In genomic region chr2:128518142-128518541, GRCm38 (mm10) we compare ENCODE assay signal across 20 mouse cellular contexts.
DNase-seq lines count a peak whose midpoint lies in the region; ATAC-seq and TF ChIP-seq lines count a peak whose summit lies in the region.
"Had no signal": no experiment of that assay in that cellular context is flagged by ENCODE, and none has a peak within 500 bp of the region (broad histone marks: within the 10 kb centered on the region; RNA-seq: fewer than 3 reads in every experiment).

No protein-coding gene starts in this region.

- H3K36me3 ChIP-seq in CH12.LX (replicated peaks in 1 of 2; ENCODE audit: control insufficient read depth in 1 of 2, insufficient read depth in 1 of 2, low read length in 1 of 2) = no peaks in the 10 kb centered on the region
- no peaks in the 10 kb centered on the region for H3K36me3 ChIP-seq in hindbrain, embryonic 13.5 days
- no peaks in the 10 kb centered on the region for H3K36me3 ChIP-seq in hindbrain, embryonic 14.5 days (replicated peaks; ENCODE audit: control insufficient read depth, insufficient read depth)
- H3K36me3 ChIP-seq: G1E had no signal

- dilution Hi-C loops in CH12.LX (cut with MboI; ENCODE audit: extremely low pct_ligation_motif_present, extremely low pct_unique_long_range_greater_than_20kb, low sequenced_read_pairs) = no loop called here

- no peak for TF ChIP-seq CTCF in CH12.LX (conservative IDR thresholded peaks at IDR 0.05 in 1 of 2, IDR thresholded peaks at IDR 0.05 in 1 of 2; ENCODE audit: low read depth in 2 of 2, low read length in 2 of 2)

- in situ Hi-C loops in CH12.LX (cut with MboI; ENCODE audit: low pct_ligation_motif_present, low pct_unique_long_range_greater_than_20kb, low sequenced_read_pairs) = loop anchor here (5.0 kb wide), 1 partner anchor 71 kb away; no protein-coding TSS in a partner anchor

- no peaks in the 10 kb centered on the region for H3K79me2 ChIP-seq in CH12.LX (replicated peaks; ENCODE audit: control insufficient read depth, extremely low read depth, insufficient read depth, poor library complexity, severe bottlenecking)

- DNase-seq in A20 (ENCODE audit: low read depth, low spot score) = peak; percentile 31
- DNase-seq in CH12.LX (ENCODE audit: extremely low read depth) = peak; percentile 79
- DNase-seq in hindbrain, embryonic 14.5 days (ENCODE audit: low spot score) = no peak
- DNase-seq: adrenal gland, adult 2 months; adrenal gland, adult 8-10 months; adrenal gland, postnatal 10 days; adrenal gland, postnatal 14 days; adrenal gland, postnatal 25 days; adrenal gland, postnatal 36 days; B cell, adult 2 months; cerebellum, adult 11 months; cerebellum, adult 11-12 months; cerebellum, adult 18-20 months; cerebellum, adult 2 months; cerebellum, adult 8-10 months had no signal

- no peaks in the 10 kb centered on the region for H3K27me3 ChIP-seq in CH12.LX (replicated peaks)
- H3K27me3 ChIP-seq in hindbrain, embryonic 13.5 days = no peaks in the 10 kb centered on the region
- no peaks in the 10 kb centered on the region for H3K27me3 ChIP-seq in hindbrain, embryonic 14.5 days (ENCODE audit: control insufficient read depth, insufficient read depth, low read length)
- H3K27me3 ChIP-seq: Patski had no signal

- H3K9ac ChIP-seq in CH12.LX (ENCODE audit: insufficient read depth, low read depth) = no peak overlapping the region
- no peak overlapping the region for H3K9ac ChIP-seq in hindbrain, embryonic 13.5 days
- no peak overlapping the region for H3K9ac ChIP-seq in hindbrain, embryonic 14.5 days

- H3K4me3 ChIP-seq in CH12.LX (replicated peaks in 1 of 3; ENCODE audit: low read depth in 2 of 3, low read length in 2 of 3, poor library complexity in 1 of 3) = no peak overlapping the region
- H3K4me3 ChIP-seq in hindbrain, embryonic 13.5 days = no peak overlapping the region
- no peak overlapping the region for H3K4me3 ChIP-seq in hindbrain, embryonic 14.5 days (replicated peaks; ENCODE audit: low read length)

- no peak for TF ChIP-seq POLR2A in CH12.LX (IDR thresholded peaks at IDR 0.05; ENCODE audit: low read depth, low read length)

- peak; percentile 77 for TF ChIP-seq EP300 in CH12.LX (IDR thresholded peaks at IDR 0.05; ENCODE audit: low read length)

- no peak; the same call in 1 of the 2 replicates for TF ChIP-seq RAD21 in CH12.LX (IDR thresholded peaks at IDR 0.05; ENCODE audit: low read depth, low read length)

- 95% methylated on average over 3 of the region's 3 CpGs for WGBS in hindbrain, embryonic 13.5 days
- WGBS in hindbrain, embryonic 14.5 days = 93% methylated on average over 3 of the region's 3 CpGs

- peaks cover 30 to 88% of the 10 kb centered on the region in 2 experiments for H3K4me1 ChIP-seq in CH12.LX (ENCODE audit: control insufficient read depth in 1 of 2, insufficient read depth in 2 of 2)
- no peaks in the 10 kb centered on the region for H3K4me1 ChIP-seq in hindbrain, embryonic 13.5 days (replicated peaks)
- no peaks in the 10 kb centered on the region for H3K4me1 ChIP-seq in hindbrain, embryonic 14.5 days (replicated peaks; ENCODE audit: control insufficient read depth, insufficient read depth, low read length)

- ATAC-seq in hindbrain, embryonic 13.5 days (ENCODE audit: low FRiP score) = no peak
- no peak for ATAC-seq in hindbrain, embryonic 14.5 days (ENCODE audit: low FRiP score)
- ATAC-seq: activated CD4-positive, CD25-positive, alpha-beta regulatory T cell, adult 4 months; CD4-positive, CD25-positive, alpha-beta regulatory T cell, adult 4 months; Patski had no signal

- no peak overlapping the region for H3K27ac ChIP-seq in CH12.LX (ENCODE audit: insufficient read depth, low read depth)
- no peak overlapping the region for H3K27ac ChIP-seq in hindbrain, embryonic 13.5 days
- H3K27ac ChIP-seq in hindbrain, embryonic 14.5 days = no peak overlapping the region

- no peak overlapping the region for H3K4me2 ChIP-seq in CH12.LX (ENCODE audit: insufficient read depth, low read depth, poor library complexity, severe bottlenecking)
- H3K4me2 ChIP-seq in hindbrain, embryonic 13.5 days = no peak overlapping the region
- no peak overlapping the region for H3K4me2 ChIP-seq in hindbrain, embryonic 14.5 days (replicated peaks)

- H3K9me3 ChIP-seq in CH12.LX (replicated peaks; ENCODE audit: low read length) = peaks cover 9% of the 10 kb centered on the region
- no peaks in the 10 kb centered on the region for H3K9me3 ChIP-seq in hindbrain, embryonic 13.5 days
- H3K9me3 ChIP-seq in hindbrain, embryonic 14.5 days (ENCODE audit: control insufficient read depth, low read length) = no peaks in the 10 kb centered on the region
- H3K9me3 ChIP-seq: G1E had no signal

TF ChIP-seq in CH12.LX, 34 proteins besides CTCF, POLR2A, EP300 and RAD21:
- peak; percentile 48; the same call in 1 of the 2 replicates for TF ChIP-seq SIN3A (IDR thresholded peaks at IDR 0.05; ENCODE audit: low read length)
- TF ChIP-seq BHLHE40 (IDR thresholded peaks at IDR 0.05; ENCODE audit: low read depth, low read length) = peak; percentile 75
- peak; percentile 87 for TF ChIP-seq IRF4 (IDR thresholded peaks at IDR 0.05; ENCODE audit: low read depth, low read length)
- TF ChIP-seq NELFE (IDR thresholded peaks at IDR 0.05; ENCODE audit: low read depth, low read length) = no peak
- TF ChIP-seq SMC3 (IDR thresholded peaks at IDR 0.05; ENCODE audit: low read depth, low read length) = no peak
- TF ChIP-seq TBP (conservative IDR thresholded peaks at IDR 0.05; ENCODE audit: low read depth, low read length) = no peak
- peak; percentile 67; the same call in 1 of the 2 replicates for TF ChIP-seq MEF2A (IDR thresholded peaks at IDR 0.05; ENCODE audit: borderline replicate concordance, low read depth, low read length)
- no peak for TF ChIP-seq KAT2A (IDR thresholded peaks at IDR 0.05; ENCODE audit: insufficient replicate concordance, low read length)
- TF ChIP-seq MAFK (IDR thresholded peaks at IDR 0.05; ENCODE audit: insufficient replicate concordance, low read length) = peak; percentile 94
- peak; percentile 90 for TF ChIP-seq ETS1 (conservative IDR thresholded peaks at IDR 0.05; ENCODE audit: low read depth, low read length)
- peak; percentile 48; the same call in 1 of the 2 replicates for TF ChIP-seq MAZ (IDR thresholded peaks at IDR 0.05; ENCODE audit: low read depth, low read length)
- TF ChIP-seq ZNF384 (IDR thresholded peaks at IDR 0.05; ENCODE audit: low read depth, low read length) = peak; percentile 70
- TF ChIP-seq USF2 (conservative IDR thresholded peaks at IDR 0.05; ENCODE audit: low read depth, low read length) = no peak
- TF ChIP-seq TCF12 (IDR thresholded peaks at IDR 0.05; ENCODE audit: low read depth, low read length) = peak; percentile 63; the same call in 1 of the 2 replicates
- peak; percentile 36; the same call in 1 of the 2 replicates for TF ChIP-seq ELF1 (IDR thresholded peaks at IDR 0.05; ENCODE audit: low read depth, low read length)
TF ChIP-seq in CH12.LX: peak in this region for 10.
